Mouse (Mus musculus): ENCODE results near the gene Pde4b.

GRCm38 (mm10) chr4:102425422-102425821 lies 338.1 kb downstream of the Pde4b start:
- TF ChIP-seq CTCF (IDR thresholded peaks at IDR 0.05; ENCODE audit: low read depth, low read length) (no peak), POLR2A (IDR thresholded peaks at IDR 0.05; ENCODE audit: extremely low read depth, insufficient read depth, low read length) (no peak)
